Mouse (Mus musculus) T-helper 1 cell (primary cell): ENCODE measurements around the gene Spdef.

Source experiments
- in situ Hi-C: fragments of 300-600 bp; cut with MboI, MseI; formaldehyde crosslinking; loops from one replicate; pipeline ENCODE4 v1.15.1; 2025; ENCODE audit warnings: high pct_unique_total_duplicates

Gene Spdef

DNA sequence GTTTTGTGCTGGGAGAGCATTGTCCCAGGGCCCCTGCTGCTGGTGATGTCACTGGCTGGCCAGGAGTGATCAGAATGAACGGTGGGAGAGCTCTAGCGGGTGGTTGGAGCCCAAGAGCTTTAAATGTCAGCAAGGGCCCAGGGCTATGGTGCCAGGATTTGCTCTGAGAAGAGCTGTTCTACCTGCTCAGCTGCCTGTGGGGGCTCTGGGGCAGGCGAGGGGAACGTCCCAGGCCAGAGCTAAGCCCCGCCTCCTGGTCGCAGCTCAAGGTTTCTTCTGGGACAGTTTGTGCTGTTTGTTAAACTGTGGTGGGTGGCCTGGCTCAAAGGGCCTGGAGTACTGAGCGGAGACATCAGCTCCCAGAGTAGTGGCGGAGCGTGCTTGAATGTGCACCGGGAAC, 3.3 kb downstream of the Spdef start:
- in situ Hi-C loops, result no loop called here

- in situ Hi-C loops, result no loop called here
Measured at GRCm38 (mm10) chr17:27725011-27725410, 3.7 kb downstream of the Spdef start.

DNA sequence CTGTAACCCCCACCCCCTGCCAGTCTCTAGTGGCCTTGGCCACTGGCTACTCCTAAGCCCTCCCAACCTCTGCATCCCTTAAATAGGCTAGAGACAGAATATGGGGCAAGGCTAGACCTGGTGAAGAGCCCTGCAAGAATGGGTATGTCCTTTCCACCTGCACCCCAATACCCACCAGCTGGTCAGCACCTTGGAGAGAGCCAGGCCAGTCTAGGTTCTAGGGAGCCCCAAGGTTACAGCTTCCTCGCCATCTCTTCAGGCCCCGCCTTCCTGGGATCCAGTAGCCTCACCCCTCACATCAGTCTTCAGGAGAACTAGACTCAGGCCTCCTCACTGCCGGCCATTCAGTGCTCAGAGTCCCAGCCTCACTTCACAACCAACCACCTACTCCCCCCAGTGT, 4.4 kb downstream of the Spdef start:
- in situ Hi-C loops, result no loop called here

GRCm38 (mm10) chr17:27721125-27721664, 7.6 kb downstream of the Spdef start:
- in situ Hi-C loops, result no loop called here

GRCm38 (mm10) chr17:27720326-27720725, 8.4 kb downstream of the Spdef start:
- in situ Hi-C loops, result no loop called here

DNA sequence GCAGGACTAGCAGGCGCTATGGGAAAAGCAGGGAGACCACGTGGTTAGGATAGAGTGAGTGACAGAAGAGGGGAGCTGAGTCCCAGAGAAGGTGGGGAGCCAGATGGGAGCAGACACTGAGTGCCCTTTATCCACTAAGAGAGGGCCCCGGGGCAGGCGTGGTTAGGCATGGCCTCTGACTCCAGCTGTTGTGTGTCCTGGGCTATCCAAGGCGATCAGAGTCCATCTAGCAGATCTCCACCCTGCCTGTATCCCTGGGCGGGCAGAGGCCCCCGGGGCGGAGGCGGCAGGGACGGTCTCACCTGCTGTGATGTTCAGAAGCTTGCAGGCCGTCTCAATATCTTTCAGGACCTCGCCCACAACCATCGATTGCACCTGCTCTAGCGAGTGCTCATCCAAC, 9.1 kb downstream of the Spdef start:
- in situ Hi-C loops, result no loop called here

DNA sequence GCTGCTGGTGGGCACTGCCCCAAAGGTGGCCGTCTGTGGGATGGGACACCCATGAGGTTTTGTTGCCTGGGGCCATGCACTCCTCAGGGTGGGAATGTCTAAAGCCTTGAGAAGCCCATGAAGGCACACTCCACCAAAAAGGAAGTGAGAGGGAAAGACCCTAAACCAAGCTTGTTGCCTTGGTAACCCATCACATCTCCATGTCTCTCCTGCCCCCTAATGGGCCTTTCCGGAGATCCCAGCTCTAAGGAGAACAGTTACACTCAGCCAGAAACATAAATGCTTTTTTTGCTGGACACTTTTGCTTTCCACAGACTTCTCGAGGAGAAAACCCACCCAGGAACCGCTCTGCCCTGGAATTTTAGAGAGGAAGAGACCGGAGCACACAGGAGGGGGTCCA, 10.5 kb downstream of the Spdef start:
- in situ Hi-C loops, result no loop called here

DNA sequence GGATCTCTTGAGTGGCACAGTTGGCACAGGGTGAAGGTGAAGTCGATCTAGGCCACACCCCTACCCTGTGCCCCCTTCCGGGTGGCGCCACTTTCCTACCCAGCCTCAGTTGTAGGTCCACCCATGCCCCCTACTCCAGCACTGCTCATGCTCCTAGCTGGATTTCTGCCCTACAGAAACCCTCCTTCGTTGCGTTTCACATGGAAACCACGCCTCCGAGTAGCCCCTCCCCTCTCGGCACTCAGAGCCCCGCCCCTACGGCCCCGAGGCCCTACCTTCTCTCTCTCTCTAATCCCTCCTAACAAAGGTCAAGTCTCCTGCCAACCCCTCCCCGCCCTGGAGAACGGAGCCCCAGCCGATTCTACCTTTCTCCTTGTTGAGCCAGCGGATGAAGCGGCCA, 12.0 kb downstream of the Spdef start:
- in situ Hi-C loops, result no loop called here

GRCm38 (mm10) chr17:27712832-27713231, 15.9 kb downstream of the Spdef start:
- in situ Hi-C loops, result no loop called here

GRCm38 (mm10) chr17:27709650-27710049, 19.1 kb downstream of the Spdef start:
- in situ Hi-C loops, result no loop called here

DNA sequence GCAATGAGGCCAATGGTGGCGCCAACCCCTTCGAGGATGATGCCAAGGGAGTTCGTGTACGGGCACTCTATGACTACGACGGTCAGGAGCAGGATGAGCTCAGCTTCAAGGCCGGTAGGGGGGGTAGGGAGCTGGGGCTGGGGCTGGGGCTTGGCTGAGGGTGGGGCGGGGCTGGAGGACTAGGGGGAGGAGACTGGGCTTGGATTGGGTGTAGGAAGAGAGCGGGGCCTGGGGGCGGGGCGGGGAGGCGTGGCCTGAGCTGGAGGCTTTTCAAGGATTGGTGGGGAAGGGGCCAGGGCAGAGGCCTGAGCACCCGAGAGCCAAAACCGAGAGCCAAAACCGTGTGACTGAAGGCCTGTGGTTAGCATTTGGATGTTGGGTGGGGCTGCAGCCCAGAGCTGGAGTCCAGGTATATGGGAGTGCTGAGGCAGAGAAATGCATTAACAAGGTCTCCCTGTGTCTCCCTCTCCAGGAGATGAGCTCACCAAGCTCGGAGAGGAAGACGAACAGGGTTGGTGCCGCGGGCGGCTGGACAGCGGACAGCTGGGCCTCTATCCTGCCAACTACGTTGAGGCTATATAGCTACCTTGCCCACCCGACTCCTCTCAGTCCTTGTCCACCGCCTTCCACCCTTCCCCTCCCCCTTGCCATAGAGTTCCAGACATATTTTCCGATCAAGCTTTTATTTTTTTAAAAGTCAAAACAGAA, 20.6 kb downstream of the Spdef start:
- in situ Hi-C loops, result no loop called here

DNA sequence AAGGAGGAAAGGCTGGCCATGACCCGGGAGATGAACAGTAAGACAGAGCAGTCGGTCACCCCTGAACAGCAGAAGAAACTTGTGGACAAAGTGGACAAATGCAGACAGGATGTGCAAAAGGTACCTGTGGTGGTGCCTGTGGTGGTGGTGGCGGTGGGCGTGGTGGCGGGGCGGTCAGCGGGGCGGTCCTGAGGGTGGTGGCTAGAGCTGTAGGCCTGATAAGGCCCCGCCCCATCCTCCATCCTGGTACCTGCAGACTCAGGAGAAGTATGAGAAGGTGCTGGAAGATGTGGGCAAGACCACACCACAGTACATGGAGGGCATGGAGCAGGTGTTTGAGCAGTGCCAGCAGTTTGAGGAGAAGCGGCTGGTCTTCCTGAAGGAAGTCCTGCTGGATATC, 23.1 kb downstream of the Spdef start:
- in situ Hi-C loops, result no loop called here

DNA sequence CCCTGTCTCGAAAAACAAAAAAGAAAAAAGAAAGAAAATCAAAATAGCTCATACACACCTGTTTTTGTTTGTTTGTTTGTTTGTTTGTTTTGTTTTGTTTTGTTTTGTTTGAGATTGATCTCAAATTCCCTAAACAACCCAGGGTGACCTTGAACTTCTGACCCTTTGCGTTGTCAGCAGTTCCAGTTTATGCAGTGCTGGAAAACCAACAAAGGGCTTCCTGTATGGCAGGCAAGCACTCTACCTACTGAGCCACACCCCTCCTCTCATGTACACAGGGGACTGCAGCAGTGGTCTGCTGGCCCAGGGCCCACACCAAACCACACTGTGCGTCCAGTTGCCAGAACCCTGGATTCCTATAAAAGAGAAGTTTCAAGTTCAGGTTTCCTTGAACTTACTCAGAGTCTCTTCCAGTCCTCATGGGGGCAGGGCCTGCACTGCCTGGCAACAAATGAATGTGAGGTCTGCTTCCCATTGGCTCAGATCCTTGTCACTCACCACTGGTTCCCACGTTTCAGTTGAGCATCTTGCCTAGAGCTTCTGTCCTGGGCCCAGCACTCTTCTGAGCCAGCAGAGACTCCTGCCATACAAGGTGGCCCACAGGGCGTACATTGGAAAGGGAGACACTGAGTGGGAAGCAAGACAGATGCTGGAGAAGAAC, 24.7 kb downstream of the Spdef start:
- in situ Hi-C loops, result no loop called here

DNA sequence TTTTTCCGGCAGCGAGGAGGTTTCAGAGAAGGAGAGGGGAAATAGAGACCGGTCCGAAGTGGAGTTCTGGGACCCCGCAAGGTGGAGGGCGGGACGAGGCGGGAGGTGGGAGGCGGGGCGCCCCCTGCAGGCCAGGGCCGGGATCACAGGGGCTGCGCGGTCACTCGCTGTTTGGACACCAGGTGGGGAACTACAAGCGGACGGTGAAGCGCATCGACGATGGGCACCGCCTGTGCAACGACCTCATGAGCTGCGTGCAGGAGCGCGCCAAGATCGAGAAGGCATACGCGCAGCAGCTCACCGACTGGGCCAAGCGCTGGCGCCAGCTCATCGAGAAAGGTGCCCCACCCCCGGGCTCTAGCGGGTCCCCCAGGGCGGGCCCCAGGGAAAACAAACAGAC, 26.2 kb downstream of the Spdef start:
- in situ Hi-C loops, result no loop called here

DNA sequence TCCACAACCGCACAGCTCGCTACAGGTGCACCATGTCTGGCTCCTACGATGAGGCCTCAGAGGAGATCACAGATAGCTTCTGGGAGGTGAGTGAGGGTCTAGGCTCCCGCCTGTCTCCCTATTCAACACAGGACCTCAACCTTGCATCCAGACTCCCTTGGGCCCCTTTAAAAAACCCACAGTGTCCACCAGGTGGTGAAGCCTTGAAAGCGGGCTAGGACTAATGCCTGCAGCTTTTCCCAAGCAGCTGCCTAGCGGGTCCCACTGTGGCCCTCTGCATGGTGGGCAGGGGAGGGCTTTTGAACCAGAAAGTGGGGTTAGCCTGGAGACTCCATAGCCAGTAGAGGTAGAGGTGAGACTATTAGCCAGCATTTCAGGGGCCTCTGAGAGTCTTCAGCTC, 26.9 kb downstream of the Spdef start:
- in situ Hi-C loops, result no loop called here

DNA sequence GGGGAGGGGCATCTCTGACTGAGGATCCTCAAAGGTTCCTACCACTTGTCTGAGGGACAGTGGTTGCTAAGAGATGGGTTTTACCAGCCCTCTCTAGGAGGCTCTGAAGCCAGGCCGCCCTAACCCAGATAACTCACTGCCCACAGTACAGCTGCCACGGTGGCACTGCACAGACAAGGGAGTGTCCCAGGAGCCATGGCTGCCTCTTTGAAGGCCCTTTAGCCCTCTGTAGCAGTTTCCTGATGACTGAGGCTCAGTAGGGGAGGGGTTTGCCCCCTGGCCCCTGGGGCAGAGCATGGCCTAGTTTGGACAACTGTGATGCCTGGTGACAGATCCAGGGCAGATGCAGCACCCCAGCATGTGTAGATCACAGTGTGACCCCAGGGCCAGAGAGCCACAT, 27.9 kb downstream of the Spdef start:
- in situ Hi-C loops, result no loop called here

GRCm38 (mm10) chr17:27699641-27700244, 29.0 kb downstream of the Spdef start:
- in situ Hi-C loops, result no loop called here

- in situ Hi-C loops, result no loop called here
Measured at GRCm38 (mm10) chr17:27690993-27691693, 37.6 kb downstream of the Spdef start.

- in situ Hi-C loops, result no loop called here
Measured at GRCm38 (mm10) chr17:27686395-27686794, 42.4 kb downstream of the Spdef start.

DNA sequence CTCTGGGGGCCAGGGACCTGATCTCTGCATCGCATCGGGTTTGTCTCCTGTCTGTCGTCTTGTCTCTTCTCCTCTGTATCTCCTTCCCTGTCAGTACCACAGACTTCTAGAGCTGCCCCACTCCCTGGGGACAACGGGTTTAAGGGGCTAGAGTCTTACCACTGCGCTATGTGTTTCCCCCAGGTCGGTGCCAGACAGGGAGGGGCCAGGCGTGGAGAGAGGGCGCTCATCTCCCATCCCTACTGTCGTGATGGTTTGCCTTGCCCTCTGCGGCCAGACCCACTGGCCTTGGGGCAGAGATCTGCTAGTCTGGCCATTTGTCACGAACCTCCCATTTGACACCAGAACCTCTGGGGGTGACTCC, 43.2 kb downstream of the Spdef start:
- in situ Hi-C loops, result no loop called here

DNA sequence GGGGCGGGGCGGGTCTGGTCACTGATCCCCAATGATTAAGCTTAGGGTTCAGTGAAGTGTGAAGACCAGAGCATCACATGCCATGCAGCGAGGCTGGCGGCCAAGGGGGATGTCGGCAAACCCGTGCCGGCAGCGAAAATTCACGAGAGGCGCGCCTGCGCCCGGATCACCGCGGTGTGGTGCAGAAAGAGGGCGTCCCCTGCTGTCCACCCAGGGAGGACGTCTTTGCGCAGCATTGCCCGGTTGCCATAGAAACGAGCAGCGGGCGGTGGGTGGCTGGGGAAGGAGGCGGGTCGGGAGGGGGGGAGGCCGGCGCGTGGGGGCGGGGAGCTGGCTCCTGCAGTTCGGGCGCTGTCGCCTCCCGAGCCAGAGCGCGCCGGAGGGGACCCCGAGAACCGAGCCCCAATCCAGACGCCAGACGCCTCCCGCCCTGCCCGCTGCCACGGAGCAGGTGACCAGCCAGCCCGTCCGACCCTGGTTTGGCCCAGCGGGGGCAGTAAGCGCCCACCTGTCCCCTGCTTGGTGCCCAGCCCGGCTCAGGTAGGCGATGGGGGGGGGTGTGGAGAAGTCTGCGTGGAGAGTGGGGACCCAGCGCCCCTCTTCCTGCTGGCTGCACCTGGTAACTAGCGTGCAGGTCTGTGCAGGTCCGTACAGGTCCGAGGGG, 43.7 kb downstream of the Spdef start:
- in situ Hi-C loops, result no loop called here
